Mouse (Mus musculus) lung, postnatal 0 days (tissue): ENCODE data around the gene Cacna1f.

Experiments
- CTCF ChIP-seq: IDR thresholded peaks from 2 replicates; pipeline ENCODE4 v1.5.1; 2016; ENCODE audit warnings: antibody characterized with exemption, mild to moderate bottlenecking
- EP300 ChIP-seq: IDR thresholded peaks from 2 replicates; pipeline ENCODE4 v1.6.1; 2016; ENCODE audit warnings: antibody characterized with exemption, mild to moderate bottlenecking, control low read depth

- TF ChIP-seq EP300, result no peak
- no peak for TF ChIP-seq CTCF
Observed at GRCm38 (mm10) chrX:7657221-7657639, 50.3 kb downstream of the Cacna1f start, which contains the start of gene Prickle3.
